Mouse (Mus musculus) ovary, adult 18-20 months (tissue): ENCODE data around the gene Pdia3.
"Not testable (repeated sequence)": the region's sequence is repeated elsewhere in the genome, so short reads cannot be mapped to it uniquely, and the experiment has no call there.

Experiments used
- DNase-seq: peaks from one replicate; pipeline ENCODE4 v3.0.0; 2022; ENCODE audit warnings: low spot score, mixed read lengths

Pdia3 gene

GRCm38 (mm10) chr2:121477491-121478266, 64.1 kb downstream of the Pdia3 start:
- DNase-seq: no peak

DNA sequence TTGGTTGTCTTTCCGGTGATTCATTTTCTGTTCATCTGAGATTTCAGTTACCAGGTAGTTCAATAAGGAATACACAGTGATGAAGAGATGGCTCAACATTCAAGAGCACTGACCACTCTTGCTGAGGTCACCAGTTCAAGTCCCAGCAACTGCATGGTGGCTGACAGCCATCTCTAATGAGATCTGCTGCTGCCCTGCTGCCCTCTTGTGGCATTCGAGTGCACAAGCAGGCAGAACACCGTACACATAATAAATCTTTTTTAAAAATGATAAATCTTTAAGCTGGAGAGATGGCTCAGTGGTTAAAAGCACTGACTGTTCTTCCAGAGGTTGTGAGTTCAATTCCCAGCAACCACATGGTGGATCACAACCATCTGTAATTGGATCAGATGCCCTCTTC, 66.9 kb downstream of the Pdia3 start:
- no peak for DNase-seq

DNA sequence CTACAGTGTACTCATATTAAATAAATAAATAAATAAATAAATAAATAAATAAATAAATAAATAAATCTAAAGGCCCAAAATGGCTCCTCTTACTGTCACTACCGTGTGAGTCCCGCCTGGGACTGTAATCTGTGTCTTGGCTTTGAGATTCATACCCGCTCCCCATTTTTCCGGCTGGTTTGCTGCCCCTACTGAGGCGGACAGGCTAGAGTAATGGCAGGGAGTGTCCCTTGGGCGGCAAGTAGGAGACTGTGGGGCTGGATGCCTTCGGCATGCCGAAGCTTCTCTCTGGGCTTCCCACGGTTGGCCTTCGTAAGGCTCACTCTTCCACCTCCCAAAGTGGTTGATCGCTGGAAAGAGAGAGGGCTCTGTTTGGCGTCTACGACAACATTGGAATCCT, 67.3 kb downstream of the Pdia3 start:
- not testable (repeated sequence) for DNase-seq

GRCm38 (mm10) chr2:121483576-121483975, 70.0 kb downstream of the Pdia3 start:
- DNase-seq: no peak

DNA sequence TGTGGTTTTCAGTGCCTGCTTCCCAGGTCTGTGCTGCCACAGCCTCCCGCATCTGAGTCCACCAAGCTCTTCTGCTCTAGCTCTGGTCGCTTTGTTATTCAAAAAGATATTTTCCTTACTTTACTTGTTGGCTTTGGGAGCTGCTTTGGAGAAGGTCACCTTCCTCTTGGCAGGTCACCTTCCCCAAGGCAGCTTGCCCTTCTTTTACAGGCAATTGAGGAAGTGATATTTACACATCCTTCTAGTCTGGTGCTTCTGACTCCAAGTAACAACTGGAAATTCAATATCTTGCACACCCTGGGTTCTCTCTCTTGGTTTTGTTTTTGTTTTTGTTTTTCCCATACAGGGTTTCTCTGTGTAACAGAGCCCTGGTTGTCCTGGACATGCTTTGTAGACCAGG, 70.8 kb downstream of the Pdia3 start:
- not testable (repeated sequence) for DNase-seq
